ENCODE assay signal across 8 mouse cellular contexts in the genomic region with DNA sequence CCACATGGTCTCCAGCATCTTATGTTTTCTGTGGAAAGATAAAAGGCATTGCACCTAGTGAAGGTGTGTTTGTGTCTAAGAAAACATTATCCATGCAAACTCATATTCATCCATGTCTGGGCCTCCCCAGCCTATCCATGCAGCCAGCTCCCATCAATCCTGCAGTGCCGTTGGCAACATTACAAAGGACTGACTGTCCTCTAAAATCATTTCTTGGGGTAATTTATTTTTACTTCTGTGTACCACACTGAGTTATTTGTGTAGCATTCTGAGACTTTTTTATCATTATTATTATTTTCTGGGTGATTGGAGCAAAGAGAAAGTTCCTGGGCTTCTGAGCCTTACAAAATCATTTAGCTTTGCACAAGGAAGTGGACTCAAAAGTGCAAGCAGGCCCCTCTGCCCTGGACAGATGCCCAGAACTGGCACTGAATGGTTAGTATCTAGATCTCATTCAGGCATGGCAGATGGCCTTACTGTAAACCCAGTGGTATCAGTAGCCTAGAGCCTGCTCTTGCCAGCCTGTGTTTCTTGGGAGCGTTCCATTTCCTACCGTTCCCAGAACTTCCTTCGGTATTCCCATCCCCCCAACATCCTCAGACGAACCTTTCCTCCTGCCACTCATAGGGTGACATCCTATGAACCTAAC.
A peak's percentile ranks its signal among the peaks of the same experiment; 100 is the strongest.
DNase-seq lines count a peak whose midpoint lies in the region; ATAC-seq and TF ChIP-seq lines count a peak whose summit lies in the region.

No protein-coding gene starts in this region.

- no peak for TF ChIP-seq CTCF in layer of hippocampus, adult 2 months (conservative IDR thresholded peaks at IDR 0.05)
- no peak for TF ChIP-seq CTCF in Patski (IDR thresholded peaks at IDR 0.05)

- in situ Hi-C loops in Patski (cut with MboI; ENCODE audit: low pct_unique_long_range_greater_than_20kb) = no loop called here

- DNase-seq in layer of hippocampus, adult 2 months (ENCODE audit: low spot score in 2 of 2) = no peak
- DNase-seq in layer of hippocampus, adult 18-20 months (ENCODE audit: low spot score in 2 of 2) = no peak
- peak; percentile 55 for DNase-seq in Patski (ENCODE audit: low read depth, low spot score)
- DNase-seq in adrenal gland, postnatal 36 days = peak; percentile 50 to 64
- DNase-seq in kidney, adult 9 months = peak; percentile 27
- no peak for DNase-seq in gastrocnemius, adult 18-20 months (ENCODE audit: low spot score)
- no peak for DNase-seq in urinary bladder, postnatal 25 days (ENCODE audit: low spot score)
- no peak for DNase-seq in gastrocnemius, postnatal 10 days

- POLR2A ChIA-PET in Patski (lab: Charles Lee) = no interaction called here

- CTCF ChIA-PET in Patski (lab: Charles Lee) = no interaction called here

- H3K27ac ChIP-seq in layer of hippocampus, adult 2 months = peak overlapping the region; percentile 75

- ATAC-seq in Patski = no peak

- no peak overlapping the region for H3K4me3 ChIP-seq in layer of hippocampus, adult 2 months

- H3K27me3 ChIP-seq in Patski = no peaks in the 10 kb centered on the region

Comparison
In these comparisons a context has a peak if more than half of its experiments do, and no peak if none do; other contexts are left out.
1. DNase-seq: peak in Patski (single experiment), adrenal gland, postnatal 36 days (2 of 2) and kidney, adult 9 months (single experiment); none in layer of hippocampus, adult 2 months (0 of 2), layer of hippocampus, adult 18-20 months (0 of 2), gastrocnemius, adult 18-20 months (single experiment), urinary bladder, postnatal 25 days (single experiment) and gastrocnemius, postnatal 10 days (single experiment).